Mouse (Mus musculus) ES-Bruce4 (cell line): ENCODE results near the gene Prr23a2. TPM values are rescaled to one million over a fixed set of nuclear protein-coding genes. Genes with fewer than 3 reads are reported as not detected.
"Not testable (repeated sequence)": the region's sequence is repeated elsewhere in the genome, so short reads cannot be mapped to it uniquely, and the experiment has no call there.

Experiments
- H3K27ac ChIP-seq: 2 replicates; pipeline ENCODE4 v1.5.1; 2012; ENCODE audit warnings: low read length, inconsistent platforms; ENCODE audit not compliant: insufficient read depth
- H3K27me3 ChIP-seq: 2 replicates; pipeline ENCODE4 v1.6.1; 2012; ENCODE audit warnings: mild to moderate bottlenecking, low read length, inconsistent platforms; ENCODE audit not compliant: control insufficient read depth, poor library complexity, insufficient read depth, severe bottlenecking
- H3K36me3 ChIP-seq: 2 replicates; pipeline ENCODE4 v1.6.1; 2012; ENCODE audit warnings: inconsistent platforms, mild to moderate bottlenecking, low read length, moderate library complexity; ENCODE audit not compliant: control insufficient read depth, poor library complexity, insufficient read depth, severe bottlenecking
- H3K4me1 ChIP-seq: one replicate; pipeline ENCODE4 v1.8.1; 2011; ENCODE audit warnings: low read length; ENCODE audit not compliant: control insufficient read depth, insufficient read depth
- H3K4me3 ChIP-seq: 2 replicates; pipeline ENCODE4 v1.5.1; 2011; ENCODE audit warnings: low read depth, mild to moderate bottlenecking, low read length
- H3K9ac ChIP-seq: 2 replicates; pipeline ENCODE4 v1.6.1; 2012; ENCODE audit warnings: low read depth, mild to moderate bottlenecking, inconsistent platforms; ENCODE audit not compliant: poor library complexity, severe bottlenecking
- H3K9me3 ChIP-seq: replicated peaks from 2 replicates; pipeline ENCODE4 v1.6.1; 2012; ENCODE audit warnings: mild to moderate bottlenecking, low read length, inconsistent platforms; ENCODE audit not compliant: control insufficient read depth, poor library complexity, insufficient read depth, severe bottlenecking
- CTCF ChIP-seq: IDR thresholded peaks from one replicate; pipeline ENCODE4 v1.8.1; 2011; ENCODE audit warnings: low read depth, low read length
- EP300 ChIP-seq: IDR thresholded peaks from 2 replicates; pipeline ENCODE4 v1.6.1; 2011; ENCODE audit warnings: low read depth, low read length; ENCODE audit not compliant: insufficient read depth
- POLR2A ChIP-seq: IDR thresholded peaks from one replicate; pipeline ENCODE4 v1.8.1; 2011; ENCODE audit warnings: low read length; ENCODE audit not compliant: insufficient read depth
- polyA plus RNA-seq: library from polyadenylated mRNA; stranded (reverse); fragments of >200 nt; gene quantifications from 2 replicates; pipeline ENCODE4 v1.2.4, GENCODE M21; 2011; ENCODE audit warnings: low read depth; ENCODE audit not compliant: missing spikeins, insufficient read depth, insufficient read length

Prr23a2 gene
- polyA plus RNA-seq, result not detected in 2 replicates

DNA sequence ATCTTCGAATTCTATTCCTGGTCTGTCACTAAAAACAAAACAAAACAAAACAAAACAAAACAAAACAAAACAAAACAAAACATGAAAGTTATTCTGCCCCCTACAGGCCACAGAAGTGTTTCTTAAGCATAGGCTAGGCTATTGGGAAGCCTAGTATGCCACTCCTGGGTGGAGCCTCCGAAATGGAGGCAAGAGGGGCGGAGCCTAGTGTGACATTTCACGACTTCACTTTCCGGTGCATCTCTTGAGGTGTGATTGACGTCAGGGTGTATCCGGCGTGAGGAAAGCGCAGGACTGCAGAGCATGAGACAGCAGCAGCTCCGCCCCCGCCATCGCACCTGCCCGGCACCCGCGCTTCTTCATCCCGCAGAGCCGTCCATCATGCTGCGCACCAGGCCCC lies at the start of gene Prr23a2:
Gene Prr23a2 (plus strand): TSS at position 285 of the 400 bp plus-strand sequence.
- H3K36me3 ChIP-seq, result no peaks in the 10 kb centered on the region
- no peak within 1 kb of the TSS for H3K27ac ChIP-seq
- H3K9ac ChIP-seq, result 0 out of 2 replicates have a peak within 1 kb of the TSS, but pooled peaks have one; percentile 13
- no peaks in the 10 kb centered on the region for H3K4me1 ChIP-seq
- H3K9me3 ChIP-seq, result no peaks in the 10 kb centered on the region
- TF ChIP-seq CTCF, result no peak
- peak within 1 kb of the TSS; percentile 29 for H3K4me3 ChIP-seq
- H3K27me3 ChIP-seq, result no peaks in the 10 kb centered on the region

DNA sequence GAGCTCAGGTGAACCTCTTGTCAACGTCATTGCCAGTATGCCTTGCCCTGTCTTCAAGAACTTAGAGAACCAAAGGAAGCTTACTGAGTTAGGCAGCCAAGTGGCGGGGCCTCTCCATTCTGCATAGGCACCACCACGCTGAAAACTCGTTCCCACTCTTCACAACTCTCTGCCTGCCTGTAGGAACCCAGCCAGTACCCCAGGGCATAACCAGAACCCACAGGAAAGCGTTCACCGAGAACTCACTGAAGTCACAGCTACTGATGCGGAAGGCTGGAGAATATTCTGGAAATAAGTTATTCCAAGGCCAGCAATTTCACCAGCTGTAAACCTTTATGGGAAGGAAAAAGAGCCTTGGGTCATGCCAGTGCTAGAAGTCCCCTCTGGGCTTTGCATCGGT lies 48.7 kb upstream of the Prr23a2 start:
- no peak overlapping the region for H3K27ac ChIP-seq
- no peaks in the 10 kb centered on the region for H3K9me3 ChIP-seq
- TF ChIP-seq EP300 (no peak), POLR2A (no peak), CTCF (no peak)
- H3K4me1 ChIP-seq, result no peaks in the 10 kb centered on the region
- no peaks in the 10 kb centered on the region for H3K36me3 ChIP-seq
- H3K27me3 ChIP-seq, result no peaks in the 10 kb centered on the region; the same call in 1 of the 2 replicates
- H3K9ac ChIP-seq, result no peak overlapping the region
- H3K4me3 ChIP-seq, result no peak overlapping the region

- H3K36me3 ChIP-seq, H3K4me1 ChIP-seq, H3K27me3 ChIP-seq, H3K27ac ChIP-seq, H3K9me3 ChIP-seq, H3K9ac ChIP-seq, H3K4me3 ChIP-seq: not testable (repeated sequence)
Measured at GRCm38 (mm10) chr9:98809526-98809925, 46.8 kb upstream of the Prr23a2 start.

DNA sequence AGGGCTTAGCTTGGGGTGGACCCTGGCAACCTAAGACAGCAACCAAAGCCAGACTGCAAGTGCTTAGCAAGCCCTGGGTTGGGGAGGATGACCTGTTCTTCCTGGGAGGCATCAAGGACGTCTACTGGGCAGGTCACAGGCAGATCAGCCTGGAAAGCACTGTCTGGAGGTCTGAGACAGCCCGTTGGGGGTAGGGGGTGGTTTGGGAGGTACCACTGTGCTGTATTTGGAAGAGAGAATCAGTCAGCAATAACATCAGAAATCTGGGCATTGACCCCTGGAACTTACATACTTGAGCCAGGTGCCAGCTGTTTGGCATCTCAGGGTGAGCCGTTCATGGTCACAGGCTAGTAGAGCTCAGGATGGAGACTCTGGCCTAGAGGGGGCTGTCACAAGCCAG lies 40.2 kb upstream of the Prr23a2 start:
- Histone ChIP-seq H3K4me3 (no peak overlapping the region), H3K4me1 (no peaks in the 10 kb centered on the region), H3K36me3 (no peaks in the 10 kb centered on the region), H3K27ac (no peak overlapping the region), H3K9me3 (no peaks in the 10 kb centered on the region), H3K27me3 (no peaks in the 10 kb centered on the region; the same call in 1 of the 2 replicates), H3K9ac (no peak overlapping the region)
- TF ChIP-seq POLR2A (no peak), EP300 (no peak)

DNA sequence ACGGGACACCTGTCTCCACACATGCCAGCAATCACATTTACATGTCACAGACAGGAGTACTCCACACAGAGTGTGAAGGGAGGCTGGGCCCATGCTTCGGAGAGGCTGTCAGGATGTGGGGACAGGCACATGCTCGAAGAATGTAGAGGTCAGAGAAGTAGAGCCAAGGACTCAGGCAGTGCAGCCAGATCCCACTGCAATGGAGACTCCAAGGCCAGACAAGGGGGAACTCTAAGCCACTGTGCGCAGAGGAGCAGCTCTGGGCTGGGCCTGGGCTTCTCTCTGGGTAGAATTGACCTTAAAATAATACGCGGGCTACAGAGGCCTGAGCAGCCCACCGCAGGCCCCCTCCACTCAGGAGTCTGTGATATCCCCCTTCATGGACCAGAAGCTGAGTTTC lies 38.7 kb upstream of the Prr23a2 start:
- no peak overlapping the region for H3K27ac ChIP-seq
- H3K4me3 ChIP-seq, result no peak overlapping the region

GRCm38 (mm10) chr9:98818971-98819370 lies 37.3 kb upstream of the Prr23a2 start:
- Histone ChIP-seq H3K9me3 (no peaks in the 10 kb centered on the region), H3K4me1 (no peaks in the 10 kb centered on the region), H3K36me3 (no peaks in the 10 kb centered on the region), H3K27ac (no peak overlapping the region), H3K9ac (no peak overlapping the region), H3K27me3 (no peaks in the 10 kb centered on the region), H3K4me3 (no peak overlapping the region)
- TF ChIP-seq CTCF, result no peak
- TF ChIP-seq POLR2A, result no peak
- TF ChIP-seq EP300, result no peak

More for the DNA sequence above, 38.7 kb upstream of the Prr23a2 start:
- Histone ChIP-seq H3K27me3 (no peaks in the 10 kb centered on the region), H3K9ac (no peak overlapping the region), H3K36me3 (no peaks in the 10 kb centered on the region), H3K9me3 (no peaks in the 10 kb centered on the region), H3K4me1 (no peaks in the 10 kb centered on the region)
- no peak for TF ChIP-seq POLR2A
- no peak for TF ChIP-seq CTCF
- no peak for TF ChIP-seq EP300

GRCm38 (mm10) chr9:98819481-98819880 lies 36.8 kb upstream of the Prr23a2 start:
- no peak overlapping the region for H3K27ac ChIP-seq
- no peak for TF ChIP-seq EP300
- no peak for TF ChIP-seq POLR2A
- no peak for TF ChIP-seq CTCF
- no peaks in the 10 kb centered on the region for H3K4me1 ChIP-seq
- H3K4me3 ChIP-seq, result no peak overlapping the region
- H3K9me3 ChIP-seq, result no peaks in the 10 kb centered on the region
- no peaks in the 10 kb centered on the region for H3K36me3 ChIP-seq
- H3K9ac ChIP-seq, result no peak overlapping the region
- H3K27me3 ChIP-seq, result no peaks in the 10 kb centered on the region
